Mouse (Mus musculus) frontal cortex, postnatal 10 days (tissue): ENCODE results near the gene Obscn.

Source experiments
- DNase-seq, 2 experiments: peaks; one replicate each; pipeline ENCODE4 v3.0.0; 2022; ENCODE audit warnings: low spot score in 2 of 2, mixed read lengths in 1 of 2

The Obscn gene

DNA sequence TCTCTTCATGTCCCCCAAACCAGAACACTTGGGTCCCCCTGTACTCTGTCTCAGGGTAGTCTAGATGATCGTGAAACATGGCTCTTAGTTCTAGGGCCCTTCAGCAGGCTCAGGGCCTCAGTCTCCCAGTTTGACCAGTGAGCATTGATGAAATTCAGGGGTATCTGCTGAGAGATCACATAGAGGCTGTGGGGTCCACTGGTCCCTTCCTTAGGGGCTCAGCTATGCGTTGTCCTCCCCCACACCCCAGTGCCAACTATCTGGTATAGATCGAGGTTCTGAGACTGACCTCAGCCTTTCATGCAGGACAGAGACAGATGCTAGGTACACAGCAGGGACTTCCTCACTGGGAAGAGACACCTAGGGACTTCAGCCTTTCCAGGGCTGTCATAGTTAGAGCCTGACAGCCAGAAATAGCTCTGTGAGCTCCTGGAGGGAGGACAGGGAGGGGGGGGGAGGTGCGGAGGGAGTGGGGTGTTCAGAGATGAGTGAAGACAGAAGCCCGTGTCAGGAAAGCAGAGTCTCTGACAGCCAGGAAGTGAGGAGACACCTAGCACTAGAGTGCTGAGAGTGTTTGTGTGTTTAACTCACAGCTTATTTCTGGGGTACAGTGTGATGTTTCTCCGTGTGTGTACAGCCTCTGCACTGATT, 152.4 kb downstream of the Obscn start:
- DNase-seq: no peak

DNA sequence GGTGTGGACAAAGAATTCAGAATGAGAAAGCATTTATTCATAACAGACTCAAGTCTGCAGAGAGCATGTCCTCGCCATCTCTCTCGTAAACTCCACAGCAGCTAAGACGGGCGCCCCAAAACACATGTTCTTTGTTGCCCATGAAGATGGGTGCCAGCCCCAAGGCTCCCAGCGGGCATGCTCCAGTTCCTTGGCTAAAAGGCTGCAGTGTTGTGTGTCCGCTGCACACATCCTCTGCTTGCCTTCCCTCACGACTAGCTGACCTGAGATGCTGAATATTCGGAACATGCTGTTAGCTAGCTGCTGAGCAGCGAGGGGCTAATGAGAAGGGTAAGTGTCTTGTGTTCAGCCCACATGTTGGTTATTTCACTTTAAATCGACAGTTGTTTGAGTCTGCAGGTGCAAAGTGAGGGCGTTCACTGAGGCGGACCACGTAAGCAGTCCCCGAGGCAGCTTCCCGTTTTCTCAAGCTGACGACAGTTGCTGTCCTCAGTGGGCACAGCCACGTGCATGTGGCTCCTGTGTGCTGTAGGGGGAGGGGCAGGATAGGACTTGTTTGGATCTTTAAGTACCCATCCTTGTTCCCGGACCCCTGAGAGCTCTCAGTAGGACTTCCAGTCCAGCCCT, 153.6 kb downstream of the Obscn start:
- no peak for DNase-seq

DNA sequence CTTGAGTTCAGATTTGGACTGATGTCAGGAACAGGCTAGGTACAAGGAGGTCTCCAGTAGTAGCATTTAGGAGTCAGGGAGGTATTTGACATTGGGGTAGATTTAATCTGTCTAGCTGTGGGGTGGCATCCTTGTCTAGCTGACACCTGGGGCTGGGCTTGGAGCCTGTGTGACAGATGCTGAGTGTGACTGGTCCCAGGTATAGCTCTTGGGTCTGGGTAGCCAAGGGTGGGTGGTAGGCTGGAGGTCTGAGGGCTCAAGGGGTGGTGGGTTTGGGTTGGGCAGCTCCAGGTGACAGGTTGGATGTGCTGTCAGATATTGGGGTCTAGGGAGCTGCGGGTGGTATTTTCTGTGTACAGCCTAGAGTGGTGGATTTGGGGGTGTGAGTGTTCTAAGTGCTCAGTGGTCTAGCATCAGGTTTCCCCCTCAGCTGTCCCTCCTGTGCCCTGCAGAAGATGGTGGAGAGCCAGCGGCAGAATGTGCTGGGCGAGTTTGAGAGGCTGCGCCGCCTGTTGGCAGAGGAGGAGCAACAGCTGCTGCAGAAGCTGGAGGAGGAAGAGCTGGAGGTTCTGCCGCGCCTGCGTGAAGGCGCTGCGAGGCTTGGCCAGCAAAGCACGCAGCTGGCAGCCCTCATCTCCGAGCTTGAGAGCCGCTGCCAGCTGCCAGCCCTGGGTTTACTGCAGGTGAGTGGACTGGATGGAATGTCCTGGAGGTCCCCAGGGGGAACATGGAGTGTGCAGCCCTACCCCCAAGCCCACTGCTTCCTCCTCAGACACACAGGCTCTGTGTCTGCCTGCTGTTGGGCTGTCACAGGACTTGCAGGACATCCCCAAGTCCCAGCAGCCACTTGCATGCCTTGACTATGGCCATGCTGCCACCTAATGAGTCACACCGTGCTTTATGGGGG, 154.4 kb downstream of the Obscn start:
- peak; percentile 66 to 73 for DNase-seq

DNA sequence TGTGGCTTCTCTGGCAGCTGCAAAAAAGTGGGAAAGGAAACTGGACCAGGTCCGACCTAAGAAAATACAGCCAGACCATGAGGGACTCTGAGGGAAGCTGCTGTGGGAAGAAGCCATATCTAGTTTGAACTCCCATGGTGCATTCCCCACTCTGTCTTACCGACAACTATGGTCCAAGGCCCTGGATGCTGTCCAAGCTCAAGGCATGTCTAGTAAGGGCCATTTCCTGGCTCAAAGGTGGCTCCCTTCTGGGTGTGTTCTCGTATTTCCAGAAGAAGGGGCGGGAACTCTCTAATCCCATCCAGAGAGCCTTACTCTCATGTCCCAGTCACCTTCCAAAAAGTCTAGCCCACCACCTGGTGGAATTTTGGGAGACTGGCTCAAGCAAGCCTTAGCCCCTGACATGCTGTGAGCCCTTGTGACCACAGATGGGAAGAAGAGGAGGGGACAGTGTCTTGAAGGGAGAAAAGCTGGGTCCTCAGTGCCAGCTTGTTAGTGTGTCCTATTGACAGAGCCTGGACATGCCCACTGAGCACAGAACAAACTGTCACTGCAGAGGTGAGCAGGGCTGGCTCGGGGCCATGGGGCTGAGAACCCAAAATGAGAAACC, 155.7 kb downstream of the Obscn start:
- DNase-seq: no peak

DNA sequence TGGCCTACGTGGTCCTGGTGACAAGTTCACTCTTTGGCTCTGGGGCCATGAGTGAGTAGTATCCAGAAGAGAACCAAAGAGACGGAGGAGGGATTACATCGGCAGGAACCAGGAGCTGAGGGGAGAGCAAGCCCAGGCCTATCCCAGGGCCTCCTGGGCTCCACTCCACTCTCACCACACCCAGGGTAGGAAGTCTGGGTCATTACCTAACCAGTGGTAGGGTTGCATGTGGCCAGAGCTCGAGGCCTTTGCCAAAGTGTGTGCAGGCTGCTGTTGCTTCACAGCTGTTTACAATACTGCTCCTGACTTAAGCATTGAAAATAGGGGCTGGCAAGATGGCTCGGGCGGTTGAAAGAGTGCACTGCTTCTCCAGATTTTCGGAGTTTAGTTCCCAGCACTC, 156.5 kb downstream of the Obscn start:
- DNase-seq: no peak

DNA sequence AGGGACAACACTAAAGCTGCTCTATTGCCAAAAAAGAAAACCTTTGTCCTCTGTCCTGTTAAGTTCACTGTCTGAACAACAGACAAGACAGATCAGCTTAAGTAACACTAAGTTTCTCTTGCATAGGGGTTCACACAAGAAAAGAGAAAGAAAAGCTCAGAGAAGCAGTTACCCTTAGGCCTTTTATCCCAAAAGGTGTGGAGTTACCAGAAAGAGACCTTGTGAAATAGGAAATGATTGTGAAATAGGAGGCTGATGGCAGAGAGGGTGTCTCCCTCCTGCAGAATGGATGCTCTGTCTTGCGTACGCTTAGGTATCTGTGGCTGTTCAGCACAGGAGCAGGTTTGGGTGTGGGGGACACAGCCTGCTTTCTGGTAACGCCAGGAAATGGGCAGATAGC, 157.0 kb downstream of the Obscn start:
- DNase-seq: no peak

DNA sequence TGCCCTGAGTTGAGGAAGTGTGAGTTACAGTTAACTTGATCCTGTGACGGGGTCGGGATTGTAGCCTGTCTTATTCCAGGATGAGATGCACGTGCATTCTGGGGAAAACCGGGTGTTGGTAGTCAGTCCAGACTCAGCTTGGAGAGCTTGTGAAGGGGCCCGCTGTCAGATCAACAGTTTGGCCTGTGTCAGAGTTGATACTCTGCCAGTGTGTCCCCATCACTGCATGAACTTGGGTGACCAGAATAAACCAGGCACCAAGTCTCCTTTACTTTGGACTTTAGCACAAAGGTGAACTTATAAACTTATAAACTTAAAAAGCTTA, 157.5 kb downstream of the Obscn start:
- no peak for DNase-seq

DNA sequence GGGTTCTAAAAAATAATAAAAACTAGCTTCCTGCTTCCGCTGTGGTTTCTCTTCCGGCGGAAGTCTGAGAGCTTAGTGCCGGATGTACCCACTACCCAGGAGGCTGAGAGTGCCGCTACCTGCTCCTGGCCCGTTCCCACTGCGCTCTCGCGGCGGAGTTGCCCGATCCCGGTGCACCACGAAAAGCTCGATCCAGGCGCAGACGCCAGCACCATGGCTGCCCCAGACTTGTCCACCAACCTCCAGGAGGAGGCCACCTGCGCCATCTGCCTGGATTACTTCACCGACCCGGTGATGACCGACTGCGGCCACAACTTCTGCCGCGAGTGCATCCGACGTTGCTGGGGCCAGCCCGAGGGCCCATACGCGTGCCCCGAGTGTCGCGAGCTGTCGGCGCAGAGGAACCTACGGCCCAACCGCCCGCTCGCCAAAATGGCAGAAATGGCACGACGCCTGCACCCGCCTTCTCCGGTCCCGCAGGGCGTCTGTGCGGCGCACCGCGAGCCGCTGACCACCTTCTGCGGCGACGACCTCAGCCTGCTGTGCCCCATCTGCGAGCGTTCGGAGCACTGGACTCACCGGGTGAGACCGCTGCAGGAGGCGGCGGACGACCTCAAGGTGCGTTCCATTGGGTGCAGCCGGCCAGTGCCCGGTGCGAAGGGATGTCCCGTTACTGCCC, 158.0 kb downstream of the Obscn start, which contains the start of gene Trim11:
Gene Trim11, plus strand, starts transcription at position 67 of the 679 bp plus-strand sequence.
- DNase-seq: peak in 1 of 2 experiments; percentile 65

DNA sequence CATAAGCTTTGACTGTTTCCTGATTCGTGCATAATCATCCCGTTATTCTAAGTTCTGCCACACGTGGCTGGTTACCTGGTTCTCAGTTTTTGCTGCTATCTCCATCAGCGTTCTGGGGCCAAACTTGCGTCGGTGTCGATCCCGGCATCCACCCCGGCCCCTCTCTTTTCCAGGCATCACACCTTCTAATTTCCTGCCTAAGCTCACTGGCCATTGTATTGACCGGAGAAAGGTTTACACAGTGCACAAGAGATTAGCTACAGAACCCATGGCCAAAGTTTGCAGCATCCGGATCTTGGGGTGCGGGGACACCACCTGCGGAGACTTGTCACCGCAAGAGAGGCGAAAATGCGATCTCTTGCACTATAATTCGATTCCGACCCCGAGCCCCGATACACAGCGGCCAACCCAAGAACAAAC, 158.6 kb downstream of the Obscn start:
- DNase-seq: no peak

DNA sequence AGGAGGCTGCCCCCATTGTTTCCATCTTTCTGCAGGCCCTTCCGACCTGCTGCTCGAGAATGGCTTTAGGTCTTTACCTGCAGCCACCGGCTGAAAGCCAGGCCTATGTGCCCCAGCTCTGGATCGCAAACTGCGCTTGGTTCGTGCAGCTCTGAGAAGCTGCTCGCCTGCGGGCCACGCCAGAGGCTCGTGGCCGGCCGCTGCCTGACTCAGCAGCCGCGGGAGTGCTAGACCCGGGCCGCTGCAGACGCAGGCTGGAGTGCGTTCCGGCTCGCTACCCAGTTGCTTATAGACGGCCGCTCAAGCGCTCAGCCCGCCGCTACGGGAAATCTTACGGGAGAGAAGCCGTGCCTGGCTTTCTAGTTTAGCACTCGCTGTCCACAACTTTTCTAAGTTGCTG, 159.1 kb downstream of the Obscn start:
- DNase-seq: no peak

DNA sequence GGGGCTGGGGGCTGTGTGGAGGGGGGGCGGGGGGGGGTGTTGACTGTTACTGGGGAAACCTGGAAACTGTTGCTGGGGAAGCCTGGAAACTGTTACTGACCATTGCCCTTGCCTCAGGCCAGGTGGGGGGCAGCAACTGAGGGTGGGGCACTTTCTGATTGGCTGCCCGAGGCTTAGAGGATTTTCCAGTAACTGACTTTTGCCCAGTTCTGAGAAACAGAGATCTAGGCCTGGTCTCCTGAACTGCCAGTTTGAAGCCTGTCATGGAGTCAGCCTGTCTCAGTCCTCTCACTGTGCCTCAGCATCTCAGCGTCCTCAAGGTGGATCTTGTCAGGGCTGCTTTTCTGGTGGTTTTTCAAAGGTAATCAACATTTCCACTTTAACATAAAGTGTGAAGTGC, 161.8 kb downstream of the Obscn start:
- DNase-seq: no peak

DNA sequence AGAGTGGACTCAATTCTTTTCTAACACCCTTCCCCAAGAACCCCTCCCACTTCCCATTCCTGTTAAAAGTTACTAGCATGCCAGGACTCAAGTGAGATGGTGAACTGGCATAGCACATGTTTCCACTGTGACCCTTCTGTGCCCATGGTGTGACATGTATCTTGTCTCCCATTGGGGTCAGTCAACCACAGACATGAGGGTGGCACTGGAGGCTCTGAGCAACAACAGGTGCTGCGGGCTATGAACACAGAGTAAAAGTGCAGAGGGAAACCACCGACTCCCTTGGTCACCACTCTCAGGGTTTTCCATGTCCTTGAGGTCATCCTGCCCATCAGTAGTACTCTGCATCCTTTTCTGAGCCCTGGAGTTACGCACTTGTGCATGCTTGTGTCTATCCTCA, 164.4 kb downstream of the Obscn start:
- DNase-seq: no peak

DNA sequence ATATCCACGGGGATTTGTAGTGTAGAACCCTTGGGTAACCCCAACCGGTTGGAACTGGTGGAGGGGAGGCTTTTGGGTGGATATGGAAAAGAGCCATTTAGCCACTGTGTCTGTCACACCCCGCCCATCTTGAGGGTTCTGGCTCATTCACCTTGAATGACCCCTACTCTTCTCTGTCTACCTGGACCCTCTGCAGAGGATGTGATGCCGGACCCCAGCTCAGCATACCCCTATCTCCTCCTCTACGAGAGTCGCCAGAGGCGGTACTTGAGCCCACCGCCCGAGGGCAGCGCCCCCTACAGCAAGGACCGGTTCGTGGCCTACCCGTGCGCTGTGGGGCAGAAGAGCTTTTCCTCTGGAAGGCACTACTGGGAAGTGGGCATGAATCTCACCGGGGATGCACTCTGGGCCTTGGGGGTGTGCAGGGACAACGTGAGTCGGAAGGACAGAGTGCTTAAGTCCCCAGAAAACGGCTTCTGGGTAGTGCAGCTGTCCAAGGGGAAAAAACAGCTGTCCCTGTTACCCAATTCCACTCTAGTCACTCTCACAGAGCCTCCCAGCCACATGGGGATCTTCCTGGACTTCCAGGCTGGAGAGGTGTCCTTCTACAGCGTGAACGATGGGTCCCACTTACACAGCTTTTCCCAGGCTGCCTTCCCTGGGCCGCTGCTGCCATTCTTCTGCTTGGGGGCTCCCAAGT, 165.2 kb downstream of the Obscn start:
- no peak for DNase-seq

DNA sequence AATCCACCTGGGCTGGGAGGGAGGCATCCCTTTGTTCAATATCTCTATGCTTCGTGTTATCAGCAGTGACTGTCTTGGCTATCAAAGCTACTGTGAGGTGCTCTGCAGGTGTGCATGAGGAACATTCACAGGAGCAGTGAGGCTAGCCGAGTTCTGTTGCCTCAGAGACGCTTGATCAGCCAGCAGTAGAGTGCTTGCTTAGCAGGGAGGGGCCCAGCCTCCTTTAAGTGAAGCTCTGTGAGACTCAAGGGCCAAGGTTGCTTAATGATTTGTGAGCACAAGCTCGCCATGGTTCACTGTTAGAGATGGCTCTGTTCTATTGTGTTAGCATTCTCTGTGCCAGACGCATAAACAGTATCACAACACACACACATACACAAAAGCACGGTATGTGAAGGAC, 166.5 kb downstream of the Obscn start:
- no peak for DNase-seq

DNA sequence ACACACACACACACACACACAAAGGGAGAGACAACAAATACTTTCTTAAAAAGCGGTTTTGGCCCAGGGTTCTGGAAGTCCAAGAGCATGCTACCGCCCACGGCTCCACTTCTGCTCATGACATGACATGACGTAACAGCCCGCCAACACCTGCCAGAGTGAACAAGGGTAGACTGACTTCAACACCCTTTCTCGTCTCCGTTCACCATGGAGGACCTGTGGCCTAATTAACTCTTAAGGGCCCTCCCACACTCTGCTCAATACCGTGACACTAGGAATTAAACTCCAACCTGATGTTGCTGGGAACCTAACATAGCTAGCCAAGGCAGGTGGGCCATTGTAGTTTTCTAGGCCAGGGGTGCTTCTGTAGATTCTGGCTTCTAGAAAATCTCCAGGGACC, 167.2 kb downstream of the Obscn start:
- DNase-seq: no peak

DNA sequence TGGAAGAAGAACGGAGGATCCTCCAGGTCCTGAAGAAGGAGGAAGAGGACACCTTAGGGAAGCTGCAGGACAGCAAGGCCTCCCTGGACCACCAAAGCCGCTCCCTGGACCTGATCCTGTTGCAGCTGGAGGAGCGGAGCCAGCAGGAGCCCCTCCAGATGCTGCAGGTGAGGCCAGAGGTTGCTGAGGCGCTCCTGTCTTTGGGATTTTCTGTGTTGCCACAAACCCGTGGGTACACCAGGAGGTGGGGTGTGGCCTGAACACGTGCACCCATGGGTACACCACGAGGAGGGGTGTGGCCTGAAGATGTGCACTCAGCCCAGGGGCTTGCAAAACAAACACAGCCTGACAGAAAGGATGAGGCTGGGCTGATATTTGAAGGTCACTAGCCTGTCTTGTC, 167.7 kb downstream of the Obscn start:
- DNase-seq: no peak

DNA sequence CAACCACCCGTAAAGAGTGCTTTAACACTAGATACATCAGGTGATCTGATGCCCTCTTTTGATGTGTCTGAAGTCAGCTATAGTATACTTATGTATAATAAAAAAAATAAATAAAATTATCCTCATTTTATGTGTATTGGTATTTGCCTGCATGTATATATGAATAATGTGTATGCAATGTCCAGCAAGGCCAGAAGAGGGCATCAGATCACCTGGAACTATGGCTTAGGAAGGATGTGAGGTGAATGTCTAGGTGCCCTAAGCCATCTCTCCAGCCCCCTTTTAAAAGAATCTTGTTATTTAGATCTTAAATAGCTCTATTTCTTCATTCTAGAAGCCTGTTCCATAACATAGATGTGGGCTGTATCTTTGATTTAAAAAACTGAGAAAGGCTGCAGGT, 168.9 kb downstream of the Obscn start:
- DNase-seq: no peak

DNA sequence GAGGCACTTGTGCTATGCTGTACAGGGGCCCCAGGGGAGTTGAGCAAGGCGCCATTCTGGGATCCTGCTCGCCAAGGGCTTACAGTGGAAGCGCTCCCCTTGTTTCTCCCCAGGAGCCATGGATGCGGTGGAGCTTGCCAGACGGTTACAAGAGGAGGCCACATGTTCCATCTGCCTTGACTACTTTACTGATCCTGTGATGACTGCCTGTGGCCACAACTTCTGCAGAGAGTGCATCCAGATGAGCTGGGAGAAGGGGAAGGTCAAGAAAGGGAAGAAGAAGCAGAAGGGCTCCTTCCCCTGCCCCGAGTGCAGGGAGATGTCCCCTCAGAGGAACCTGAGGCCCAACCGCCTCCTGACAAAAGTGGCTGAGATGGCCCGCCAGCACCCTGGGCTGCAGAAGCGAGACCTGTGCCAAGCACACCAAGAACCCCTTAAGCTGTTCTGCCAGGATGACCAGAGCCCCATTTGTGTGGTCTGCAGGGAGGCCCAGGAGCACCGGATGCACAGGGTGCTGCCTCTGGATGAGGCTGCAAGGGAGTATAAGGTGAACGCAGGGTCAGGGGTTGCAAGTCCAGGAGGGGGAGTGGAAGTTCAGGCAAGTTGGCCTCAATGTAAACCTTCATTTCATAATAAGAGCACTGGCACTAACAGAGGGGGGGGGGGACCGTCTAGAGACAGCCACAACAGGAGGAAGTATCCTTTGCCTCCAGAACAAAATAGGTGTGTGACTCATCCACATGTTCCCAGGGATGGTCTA, 171.0 kb downstream of the Obscn start:
- no peak for DNase-seq

DNA sequence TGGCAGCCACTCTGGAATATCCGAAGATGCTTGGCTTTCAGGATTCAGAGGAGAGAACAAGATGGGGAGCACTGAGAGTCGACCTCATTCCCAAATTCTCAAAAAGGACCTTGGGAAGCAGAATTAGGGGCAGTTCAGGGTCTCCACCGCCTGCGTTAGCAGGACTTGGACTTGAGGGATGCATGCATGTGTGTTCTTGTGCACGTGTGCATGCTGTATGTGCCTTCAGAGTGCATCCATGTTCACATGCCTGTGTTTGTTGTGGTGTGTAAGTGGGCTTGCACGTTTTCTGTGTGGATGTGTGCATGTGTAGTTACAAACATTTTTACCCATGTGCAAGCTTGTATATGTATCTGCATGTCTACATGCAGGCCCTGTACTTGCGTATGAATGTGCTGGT, 172.0 kb downstream of the Obscn start:
- no peak for DNase-seq

DNA sequence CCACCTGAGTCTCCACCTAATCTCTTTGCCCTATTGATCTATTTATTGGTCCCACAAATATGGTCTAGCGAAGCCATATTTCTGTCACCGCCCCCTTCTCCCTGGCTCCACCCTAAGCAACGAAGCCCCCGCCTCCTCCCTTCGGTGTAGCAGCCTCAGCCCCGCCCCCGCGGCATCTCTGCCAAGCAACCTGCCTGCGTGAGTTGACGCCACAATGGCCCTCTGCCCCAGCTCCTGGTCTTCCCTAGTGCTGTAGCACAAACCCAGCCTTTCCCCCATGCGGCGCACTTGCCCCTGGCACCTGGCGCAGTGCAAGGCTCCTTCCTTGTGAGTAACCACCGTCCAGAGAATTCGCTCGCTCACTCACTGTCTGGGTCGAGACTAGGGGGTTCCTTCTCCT, 172.7 kb downstream of the Obscn start:
- DNase-seq: no peak
